Mouse (Mus musculus) erythroblast, embryonic 14.5 days (primary cell): ENCODE measurements around the gene Pou2f3.

Source experiments
- GATA1 ChIP-seq: IDR thresholded peaks from 2 replicates; pipeline ENCODE4 v1.6.1; 2012; ENCODE audit warnings: low read length, inconsistent platforms, mixed read lengths
- TAL1 ChIP-seq: IDR thresholded peaks from 3 replicates; pipeline ENCODE4 v1.6.1; 2012; ENCODE audit warnings: low read length, inconsistent platforms, mixed read lengths

- TF ChIP-seq GATA1 (no peak), TAL1 (no peak)
Measured at GRCm38 (mm10) chr9:43241970-43242369, 31.8 kb upstream of the Pou2f3 start.
